Mouse (Mus musculus): ENCODE measurements at regions not wholly inside any gene's neighbourhood (a gene's known extent, or its start where the extent isn't known, plus 50 kb on each side); places are given as distances from the start of the nearest gene placed in this dataset.

DNA sequence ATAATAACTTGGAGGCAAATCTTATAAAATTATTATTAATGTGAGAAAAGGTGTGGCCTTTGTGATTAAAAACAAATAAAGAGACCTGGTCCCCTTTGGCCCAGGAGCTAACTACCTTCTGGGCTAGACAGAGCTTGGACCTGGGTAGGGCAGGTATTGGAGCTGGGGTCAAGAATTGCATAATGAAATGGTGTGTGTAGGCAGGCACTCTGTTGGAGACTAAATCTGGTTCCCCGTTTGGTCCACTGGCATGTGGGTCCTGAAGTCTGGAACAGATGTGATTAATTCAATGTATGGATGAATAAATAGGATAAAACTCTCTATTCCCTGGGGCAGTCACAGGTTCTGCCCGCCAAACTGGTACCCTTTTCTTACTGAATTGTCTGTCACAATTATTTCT is 301.3 kb upstream of the Clnk start:
- no peak for DNase-seq (ENCODE audit: low spot score)

DNA sequence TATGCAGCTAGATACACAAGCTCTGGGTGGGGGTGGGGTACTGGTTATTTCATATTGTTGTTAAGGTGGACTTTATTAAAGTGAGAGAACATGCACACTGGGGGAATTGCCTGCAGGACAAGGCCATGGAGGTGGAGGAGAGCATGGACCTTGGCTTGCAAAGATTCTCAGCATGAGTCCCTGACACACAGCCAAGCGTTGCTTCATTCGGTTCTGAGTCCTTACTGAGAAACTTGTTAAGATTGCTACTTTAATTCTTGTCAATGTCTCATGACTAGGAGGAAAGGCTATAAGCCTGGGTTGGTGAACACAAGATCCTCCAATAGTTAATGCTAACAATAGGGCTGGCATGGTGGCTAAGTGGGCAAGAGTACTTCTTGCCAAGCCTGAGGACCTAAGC is 300.3 kb upstream of the Clnk start:
- DNase-seq (ENCODE audit: low spot score) = peak; percentile 6

DNA sequence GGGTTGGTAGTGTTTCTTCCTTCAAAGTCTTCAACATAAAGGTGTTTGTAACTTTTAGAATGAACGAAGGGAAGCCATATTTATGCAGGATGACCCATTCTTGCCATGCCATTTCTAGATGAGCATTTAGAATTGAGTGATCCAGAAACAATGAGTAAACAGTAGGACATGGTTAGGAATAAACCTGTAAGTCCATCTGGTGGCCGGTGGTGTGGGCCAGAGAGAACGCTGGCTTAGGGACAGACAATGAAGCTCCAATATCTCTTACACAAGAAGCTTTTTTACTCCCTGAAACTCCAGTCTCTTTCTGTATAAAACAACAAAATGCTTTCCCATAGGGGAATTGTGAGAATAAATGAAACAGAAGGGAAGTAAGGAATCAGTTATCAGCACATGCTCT is 296.9 kb upstream of the Clnk start:
- DNase-seq (ENCODE audit: low spot score) = no peak

DNA sequence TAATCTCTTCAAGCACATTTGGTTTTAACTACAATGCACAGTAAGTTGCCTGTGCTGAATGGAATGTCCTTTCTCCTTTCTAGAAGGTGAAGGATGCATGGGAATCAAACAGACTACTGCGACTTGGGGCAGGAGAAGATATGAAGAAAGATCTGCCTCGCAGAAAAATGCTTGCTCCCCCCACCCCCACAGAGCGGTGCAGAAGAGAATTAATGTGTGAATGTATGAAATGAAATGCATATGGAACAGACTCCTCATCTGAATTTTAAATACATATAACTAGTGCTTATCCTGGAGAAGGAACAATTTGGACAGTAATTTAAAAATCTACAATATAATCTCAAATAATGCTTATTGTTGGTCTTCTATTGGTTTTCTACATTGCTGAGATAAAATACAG is 283.0 kb upstream of the Clnk start:
- no peak for DNase-seq (ENCODE audit: low spot score)

DNA sequence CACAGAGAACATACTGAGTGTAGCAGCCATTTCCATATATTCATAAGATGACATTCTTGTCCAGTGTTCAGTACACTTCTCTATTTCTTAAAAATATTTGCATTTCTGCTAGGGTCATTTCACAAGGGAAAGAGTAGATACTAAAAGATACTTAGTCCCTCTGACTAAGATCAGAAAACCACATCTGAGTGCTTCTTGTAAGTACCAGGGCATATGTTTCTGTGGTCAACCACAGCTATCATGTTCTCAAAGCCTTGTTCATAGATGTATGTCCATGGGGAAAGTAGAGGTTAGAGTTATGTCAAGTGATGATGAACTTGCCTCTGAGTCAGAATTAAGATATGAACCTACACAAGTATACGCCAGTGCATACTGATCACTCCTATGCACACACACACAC is 279.2 kb upstream of the Clnk start:
- no peak for DNase-seq (ENCODE audit: low spot score)

DNA sequence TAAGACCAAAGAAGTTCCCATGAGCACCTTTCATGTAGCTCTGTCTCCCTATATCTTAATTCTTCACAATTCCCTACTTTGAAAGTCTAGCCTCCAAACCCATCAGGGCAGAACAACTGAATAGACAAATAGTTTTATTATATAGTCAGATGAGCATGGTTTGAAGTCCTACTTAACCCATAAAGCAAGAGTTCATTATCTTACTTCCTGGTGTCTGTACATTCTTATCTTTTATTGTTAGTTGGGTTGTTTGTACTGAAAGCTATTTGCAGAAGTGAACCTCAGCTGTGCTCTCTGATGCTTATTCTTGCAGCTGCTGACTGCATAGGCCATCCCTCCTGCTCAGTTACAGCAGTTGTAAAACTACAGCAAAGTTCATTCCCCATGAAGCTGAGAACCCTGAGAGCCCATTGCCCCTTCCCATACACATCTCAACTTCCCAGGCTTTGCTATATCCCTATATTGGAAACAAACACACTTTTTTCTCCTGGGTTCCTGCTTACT is 276.7 kb upstream of the Clnk start:
- no peak for DNase-seq (ENCODE audit: low spot score)

DNA sequence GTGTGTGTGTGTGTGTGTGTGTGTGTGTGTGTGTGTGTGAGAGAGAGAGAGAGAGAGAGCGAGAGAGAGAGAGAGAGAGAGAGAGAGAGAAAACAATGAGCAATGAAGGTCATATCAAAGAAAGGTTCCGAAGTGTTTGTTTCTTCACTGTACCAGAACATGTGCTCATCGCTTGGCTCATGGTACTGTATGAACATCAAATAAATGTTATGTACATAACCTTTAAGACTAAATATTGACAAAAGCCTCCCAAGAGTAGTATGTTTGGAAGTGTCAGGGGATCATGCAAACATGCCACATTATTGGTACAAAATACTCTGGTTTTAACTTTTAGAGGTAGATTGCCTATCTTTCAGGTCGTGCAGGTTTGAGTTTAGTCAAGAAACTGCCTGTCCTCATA is 275.3 kb upstream of the Clnk start:
- no peak for DNase-seq (ENCODE audit: low spot score)

DNA sequence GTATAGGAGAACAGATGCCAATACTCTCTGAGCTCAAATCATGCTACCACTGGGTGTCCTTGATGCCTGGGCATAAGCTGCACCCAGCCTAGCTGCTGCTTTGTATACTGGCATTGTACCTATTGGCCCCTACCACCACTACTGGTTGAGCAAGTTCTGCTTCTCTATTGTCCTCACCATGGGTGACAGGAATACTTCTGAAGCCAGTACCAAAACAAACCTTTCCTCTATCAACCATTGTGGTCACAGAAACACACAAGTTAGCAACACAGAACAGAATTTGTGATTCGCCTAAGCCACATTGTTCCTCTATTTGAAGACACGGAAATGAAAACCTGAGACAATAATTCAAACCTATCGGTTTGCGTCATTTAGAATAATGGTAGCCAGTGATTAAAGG is 274.3 kb upstream of the Clnk start:
- no peak for DNase-seq (ENCODE audit: low spot score)

DNA sequence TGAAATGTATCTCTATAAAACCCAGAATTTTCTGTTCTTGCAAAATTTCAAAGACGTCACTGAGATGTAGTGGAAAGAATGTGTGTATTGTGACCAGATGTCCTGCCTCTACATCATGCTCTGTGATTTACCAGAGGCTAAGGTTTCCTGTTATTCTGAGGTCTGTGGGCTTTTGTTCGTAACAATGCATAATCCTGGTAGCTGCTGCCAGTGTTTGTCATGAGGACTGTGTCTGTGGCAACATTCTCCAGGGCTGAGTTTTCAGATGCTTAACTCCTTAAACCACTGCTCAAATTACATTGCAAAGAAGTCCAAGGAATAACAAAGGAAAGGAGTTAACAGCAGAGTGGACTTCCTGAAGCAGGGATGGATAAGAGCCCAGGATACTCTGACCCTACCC is 269.0 kb upstream of the Clnk start:
- DNase-seq (ENCODE audit: low spot score) = no peak

DNA sequence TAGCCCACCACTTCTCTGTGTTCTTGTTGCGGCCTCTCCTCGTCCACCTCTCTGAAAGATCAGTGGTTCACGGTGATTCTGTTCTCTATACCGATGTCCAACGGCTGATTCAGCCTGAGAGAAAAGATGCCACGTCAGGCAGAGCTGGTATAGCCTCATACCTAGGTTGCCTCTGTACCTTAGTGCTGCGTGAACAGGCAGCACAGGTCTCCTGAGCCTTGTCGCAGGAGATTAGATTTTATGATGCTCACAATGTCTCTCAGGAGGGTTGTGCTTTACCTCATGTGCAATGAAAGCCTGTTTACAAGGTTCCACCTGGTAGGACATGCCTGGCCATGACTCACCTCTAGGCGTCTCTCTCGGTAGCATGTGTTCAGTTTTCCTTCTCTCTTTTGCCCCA is 267.6 kb upstream of the Clnk start:
- DNase-seq (ENCODE audit: low spot score) = no peak

DNA sequence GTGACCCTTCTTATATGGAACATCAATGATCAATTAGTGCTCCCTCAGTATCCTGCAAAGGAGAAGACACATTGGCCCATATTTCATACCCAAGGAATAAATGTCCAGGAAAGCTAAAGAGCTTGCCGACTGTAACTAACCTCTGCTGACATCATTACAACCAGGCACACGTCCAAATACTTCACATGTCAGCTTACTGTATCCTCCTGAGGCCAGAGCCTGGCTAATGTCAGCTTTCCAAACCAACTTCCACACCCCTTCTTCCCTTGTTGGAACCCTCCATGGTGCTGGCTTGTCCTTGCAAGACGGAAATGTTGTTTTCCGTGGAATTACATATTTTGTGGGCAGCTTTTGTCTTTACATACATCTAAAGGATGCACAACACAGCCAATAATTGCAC is 267.0 kb upstream of the Clnk start:
- peak; percentile 2 for DNase-seq (ENCODE audit: low spot score)

DNA sequence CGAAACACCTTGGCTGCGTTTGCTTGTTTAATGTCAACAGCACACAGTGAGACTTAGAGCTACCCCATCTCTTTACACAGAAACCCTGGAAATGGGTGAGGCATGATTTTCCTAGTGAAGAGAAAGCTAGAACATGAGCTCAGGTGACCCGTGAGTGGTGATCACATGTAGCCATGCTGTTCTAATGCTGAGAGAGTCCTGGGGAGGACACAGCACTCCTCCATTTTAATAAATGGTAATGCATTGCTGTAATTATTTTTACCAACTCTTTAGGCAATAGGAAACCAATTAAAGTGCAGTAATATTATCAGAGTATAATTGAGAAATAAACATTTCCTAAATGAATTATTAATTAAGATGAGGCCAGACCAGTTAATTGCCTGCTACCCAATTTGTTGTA is 261.8 kb upstream of the Clnk start:
- no peak for DNase-seq (ENCODE audit: low spot score)

DNA sequence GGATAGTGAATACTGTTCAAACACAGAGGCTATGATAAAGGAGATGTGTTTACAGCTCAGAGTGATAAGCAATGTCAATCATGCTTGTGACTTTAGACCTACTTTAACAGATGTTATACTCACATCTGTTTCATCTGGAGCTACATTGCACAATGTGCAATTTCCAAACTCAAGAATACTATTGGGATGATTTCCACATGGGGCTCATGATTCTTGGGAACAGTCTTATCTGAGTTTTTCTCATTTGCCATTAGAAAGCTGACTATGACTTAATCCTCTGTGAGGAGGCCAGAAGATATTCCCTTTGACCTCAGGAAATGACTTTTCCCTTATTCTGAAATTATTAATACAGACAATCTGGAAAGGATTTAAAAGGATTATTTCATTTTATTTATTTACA is 252.3 kb upstream of the Clnk start:
- DNase-seq (ENCODE audit: low spot score) = peak; percentile 23

DNA sequence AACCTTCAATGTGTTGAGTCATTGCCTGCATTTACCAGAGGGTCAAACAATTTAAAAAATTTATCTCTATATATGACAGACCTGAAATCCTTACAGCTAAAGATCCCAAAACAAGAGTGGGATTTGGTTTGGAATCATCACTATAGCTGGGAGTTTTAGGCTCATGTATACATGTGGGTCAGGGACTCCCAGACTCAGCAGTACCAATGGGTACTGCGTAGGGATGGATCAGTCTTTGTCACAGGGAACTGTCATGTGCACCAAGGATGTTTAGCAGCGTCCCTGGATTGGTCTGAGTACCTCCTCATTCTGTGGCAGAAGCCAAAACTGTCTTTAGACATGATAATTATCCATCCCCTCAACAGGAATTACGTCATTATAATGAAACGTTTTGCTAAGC is 250.2 kb upstream of the Clnk start:
- no peak for DNase-seq (ENCODE audit: low spot score)

DNA sequence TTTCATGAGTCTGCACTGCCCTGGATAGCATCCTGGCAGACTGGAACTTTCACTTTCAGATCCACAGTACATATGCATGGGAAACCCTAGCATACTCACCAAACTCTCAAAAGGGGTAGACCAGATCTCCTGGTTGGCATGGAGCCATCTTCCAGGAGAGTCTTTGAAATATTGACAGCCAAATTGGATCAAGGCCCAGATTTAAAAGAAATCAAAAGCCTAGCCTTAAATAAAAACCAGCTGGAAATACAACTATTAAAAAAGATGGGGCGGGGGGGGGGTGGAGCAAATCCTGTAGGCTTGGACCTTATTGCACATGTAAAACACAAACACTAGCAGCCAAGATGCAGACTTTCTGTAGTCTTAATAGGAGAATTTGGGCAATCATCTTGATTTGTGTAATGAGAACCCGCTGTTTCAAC is 249.7 kb upstream of the Clnk start:
- no peak for DNase-seq (ENCODE audit: low spot score)

DNA sequence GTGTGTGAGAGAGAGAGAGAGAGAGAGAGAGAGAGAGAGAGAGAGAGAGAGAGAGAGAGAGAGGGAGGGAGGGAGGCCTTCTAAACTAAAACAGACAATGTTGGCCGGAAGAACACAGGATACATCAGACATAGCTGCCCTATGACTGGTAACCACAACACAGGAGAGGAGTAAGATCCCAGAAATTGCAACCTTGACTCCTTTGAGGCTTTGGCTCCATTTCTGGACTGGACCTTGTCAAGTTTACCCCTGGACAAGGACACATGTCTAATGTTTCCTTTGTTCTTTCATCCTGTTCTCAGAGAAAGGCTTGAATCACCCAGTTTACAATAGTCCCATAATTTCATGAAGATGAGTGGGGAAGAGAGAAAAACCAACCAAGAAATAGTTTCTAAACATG is 233.7 kb upstream of the Clnk start:
- DNase-seq (ENCODE audit: low spot score) = no peak

DNA sequence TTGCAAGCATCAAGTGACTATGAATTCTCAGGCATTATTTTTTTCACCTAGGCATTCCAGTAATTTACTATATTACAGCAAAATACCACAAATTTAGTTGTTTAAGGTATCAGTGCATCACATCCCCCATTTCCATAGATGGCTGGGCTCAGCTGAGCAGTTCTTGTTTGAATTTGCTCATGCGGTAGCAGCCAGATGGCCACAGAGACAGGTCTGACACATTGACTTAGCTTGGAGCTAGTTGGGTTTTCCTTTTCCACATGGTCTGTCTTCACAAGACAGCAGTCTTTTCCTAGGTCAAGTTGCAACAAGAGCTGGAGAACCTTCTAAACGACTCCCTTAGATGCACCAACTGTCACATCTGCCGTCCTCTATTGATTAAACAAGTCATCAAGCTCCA is 232.9 kb upstream of the Clnk start:
- DNase-seq (ENCODE audit: low spot score) = no peak

DNA sequence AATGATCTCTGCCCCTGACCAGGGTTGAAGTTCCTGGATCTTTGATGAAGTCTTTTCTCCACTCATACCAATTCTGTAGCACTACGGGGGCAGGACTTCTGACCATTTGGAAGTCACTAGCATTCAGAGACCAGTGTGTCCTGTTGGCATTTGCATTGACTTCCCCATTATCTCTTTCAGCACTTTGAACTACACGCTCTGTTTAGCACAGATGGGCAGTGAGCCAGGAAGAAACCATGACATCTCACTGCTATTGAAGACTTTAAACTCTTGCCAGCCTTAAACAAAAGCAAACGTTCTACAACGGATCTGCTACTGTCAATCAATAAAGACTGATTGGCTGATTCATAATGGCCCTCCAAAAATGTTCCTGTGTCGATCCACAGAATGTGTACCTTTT is 222.5 kb upstream of the Clnk start:
- no peak for DNase-seq (ENCODE audit: low spot score)

DNA sequence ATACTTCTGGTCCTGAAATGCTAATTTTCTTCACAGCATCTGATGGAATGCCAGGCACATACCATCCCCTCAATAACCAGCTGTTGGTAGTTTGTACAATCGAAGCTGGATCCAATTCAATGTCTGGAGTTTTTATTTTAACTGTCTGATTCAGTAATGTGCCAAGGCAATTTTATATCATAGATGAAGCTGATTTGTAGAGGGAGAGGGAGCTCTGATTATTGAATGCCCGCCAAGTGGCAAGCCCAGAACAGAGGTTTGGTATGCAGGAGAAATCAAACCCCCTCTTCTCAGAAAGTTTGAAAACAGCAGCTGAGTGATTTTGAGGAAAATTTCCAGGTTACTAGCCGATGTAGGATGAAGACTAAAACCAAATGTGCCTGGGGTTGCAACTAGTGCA is 218.3 kb upstream of the Clnk start:
- DNase-seq (ENCODE audit: low spot score) = no peak

DNA sequence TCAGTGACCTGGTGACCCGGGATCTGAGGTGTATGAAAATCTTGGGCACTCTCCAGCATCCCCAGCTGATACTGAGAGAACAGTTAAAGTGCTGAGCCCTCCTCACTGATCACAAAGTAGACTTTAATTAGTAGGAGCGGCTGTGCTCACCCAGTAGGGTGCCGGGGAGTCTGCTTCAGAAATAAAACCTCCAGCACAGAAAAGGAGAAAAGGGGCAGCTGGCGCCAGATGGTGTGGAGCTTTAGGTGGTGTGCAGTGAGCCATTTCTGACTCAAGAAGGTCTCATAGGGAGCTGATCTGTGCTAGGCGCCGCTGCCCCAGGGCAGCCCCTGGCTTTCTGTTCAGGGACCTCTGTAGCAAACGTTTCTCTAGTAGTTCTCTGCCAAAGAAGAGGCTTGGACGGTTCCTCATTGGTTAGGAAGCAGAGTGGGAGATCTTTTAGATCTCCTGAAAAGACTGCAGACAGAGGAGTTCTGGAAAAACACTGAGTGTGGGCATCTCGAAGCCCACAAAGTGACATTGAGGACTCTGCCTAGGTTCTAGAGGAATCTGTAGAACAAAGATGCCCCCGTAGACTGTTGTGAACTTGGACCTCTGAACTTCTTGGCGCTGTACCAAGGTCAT is 200.1 kb upstream of the Clnk start:
- no peak for DNase-seq (ENCODE audit: low spot score)

DNA sequence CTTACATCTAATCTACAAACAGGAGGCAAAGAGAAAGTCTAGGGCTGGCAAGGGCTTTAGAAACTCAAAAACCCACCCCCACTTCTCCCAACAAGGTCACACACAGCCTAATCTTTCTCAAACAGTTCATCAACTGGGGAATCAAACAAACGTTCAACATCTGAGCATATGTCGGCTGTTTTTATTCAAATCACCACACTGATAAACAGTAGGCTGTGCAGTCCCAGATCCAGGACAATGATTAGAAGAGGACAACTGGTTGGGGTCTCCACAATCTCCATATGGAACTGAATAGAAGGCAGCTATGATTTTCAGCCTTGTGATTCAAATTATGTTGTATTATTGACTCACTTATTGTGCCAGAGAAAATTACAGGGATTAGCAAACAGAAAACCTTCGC is 193.1 kb upstream of the Clnk start:
- DNase-seq (ENCODE audit: low spot score) = no peak

DNA sequence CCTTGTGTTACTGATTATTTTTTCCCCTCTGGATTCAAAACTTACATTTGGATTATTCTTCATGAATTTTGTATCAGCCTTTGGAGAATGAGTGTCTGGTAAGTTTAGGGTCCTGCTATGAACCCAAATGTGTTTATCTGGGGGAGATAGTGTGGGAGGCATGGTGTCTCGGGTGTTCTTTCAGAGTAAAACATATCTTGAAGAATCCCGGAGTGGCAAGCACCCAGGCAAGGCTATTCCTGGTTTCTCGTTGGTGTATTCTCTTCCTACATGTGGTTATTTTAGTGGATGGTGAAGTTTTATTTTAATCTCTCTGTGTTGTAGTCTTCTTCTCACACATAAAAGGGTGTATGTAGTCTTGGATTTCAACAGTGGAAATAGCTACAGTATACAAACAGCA is 186.4 kb upstream of the Clnk start:
- no peak for DNase-seq (ENCODE audit: low spot score)

DNA sequence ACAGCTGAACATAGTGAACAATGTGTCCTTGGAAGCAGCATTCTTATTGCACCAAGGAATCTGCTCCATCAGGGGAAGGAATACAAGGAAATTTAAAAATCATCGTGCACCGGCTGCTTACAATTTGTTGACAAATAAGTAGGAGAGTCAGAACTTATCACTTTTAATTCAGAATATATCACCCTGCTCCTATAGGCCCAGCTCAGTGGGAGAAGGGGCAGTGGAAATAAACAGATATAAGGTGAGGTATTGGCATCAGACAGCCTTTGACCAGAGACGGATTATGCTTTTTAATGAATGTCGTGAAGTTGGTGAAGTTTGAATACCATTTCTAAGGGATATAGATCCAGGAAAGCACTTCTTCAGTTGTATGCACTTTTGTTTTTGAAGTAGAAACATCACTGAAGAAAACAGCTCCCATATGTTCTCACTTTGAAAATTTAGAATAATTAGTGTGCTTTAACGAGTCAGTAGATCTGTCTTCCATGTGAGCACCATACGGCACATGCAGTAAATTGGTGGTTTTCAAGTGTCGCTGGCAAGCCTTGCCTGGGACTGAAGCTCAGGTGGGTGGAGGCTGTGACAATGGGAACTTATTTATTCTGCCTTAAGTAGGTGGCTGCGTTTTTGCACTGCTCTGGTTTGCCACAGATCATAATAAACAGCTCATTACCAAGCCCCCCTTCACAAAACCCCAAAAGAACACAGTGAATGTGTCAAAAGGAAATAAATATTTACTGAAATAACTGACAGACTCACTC is 176.1 kb upstream of the Clnk start:
- no peak for DNase-seq (ENCODE audit: low spot score)

DNA sequence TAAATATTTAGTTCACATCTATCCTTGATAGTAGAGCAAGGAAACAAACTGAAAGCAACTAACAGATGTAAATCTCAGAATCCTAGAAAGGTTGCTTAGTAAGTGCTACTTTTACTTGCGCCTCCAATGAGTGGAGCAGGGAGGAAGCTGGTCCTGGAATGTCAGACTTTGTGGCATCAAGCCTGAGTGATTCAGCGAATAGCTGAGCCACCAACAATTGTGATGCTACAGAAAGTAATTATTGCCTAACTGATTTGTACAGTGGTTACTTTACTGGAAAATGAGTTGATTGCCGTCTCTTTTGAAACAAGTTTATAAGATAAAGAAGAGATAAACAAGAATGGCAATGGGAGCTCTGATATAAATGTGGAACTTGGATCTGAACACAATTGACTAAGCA is 173.9 kb upstream of the Clnk start:
- no peak for DNase-seq (ENCODE audit: low spot score)

All from gastrocnemius, adult 18-20 months (tissue).